Mouse (Mus musculus): ENCODE results near the gene Serpina1e. TPM values are rescaled to one million over a fixed set of nuclear protein-coding genes. Genes with fewer than 3 reads are reported as not detected.

Gene Serpina1e
- polyA plus RNA-seq (2016; fragmentation: Nextera tagmentation; extraction: Ambion mirVana), result not detected in 2 replicates

DNA sequence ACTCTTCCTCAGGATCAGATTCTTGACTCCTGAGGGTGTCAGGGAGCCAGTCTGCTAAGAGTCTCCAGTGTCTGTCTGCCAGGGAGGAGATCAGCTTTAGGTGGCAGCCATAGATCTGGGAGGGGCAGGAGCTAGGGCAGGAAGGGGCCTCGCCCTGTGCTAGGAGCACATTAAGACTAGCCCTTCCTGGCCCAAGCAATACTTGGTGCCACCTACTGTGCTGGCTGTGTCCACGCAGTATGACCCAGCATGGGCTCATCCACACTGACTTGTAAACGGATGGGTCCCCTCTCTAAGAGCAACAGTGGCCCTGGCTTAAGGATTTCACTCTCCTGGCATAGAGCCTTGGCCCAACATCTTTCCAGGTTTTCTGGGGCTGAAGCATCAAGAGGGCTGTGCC is at the start of gene Serpina1e:
Gene Serpina1e (minus strand): TSS at position 178 of the 400 bp plus-strand sequence.
- Histone ChIP-seq H3K36me3 (replicated peaks) (no peaks in the 10 kb centered on the region), H3K4me3 (replicated peaks) (no peak within 1 kb of the TSS), H3K27ac (no peak within 1 kb of the TSS), H3K9me3 (peaks cover 8% of the 10 kb centered on the region), H3K27me3 (no peaks in the 10 kb centered on the region), H3K4me1 (no peaks in the 10 kb centered on the region), H3K9ac (no peak within 1 kb of the TSS), H3K4me2 (no peak within 1 kb of the TSS)
- 80% methylated on average over 3 of the region's 3 CpGs for WGBS
- ATAC-seq (ENCODE audit: low FRiP score), result no peak

DNA sequence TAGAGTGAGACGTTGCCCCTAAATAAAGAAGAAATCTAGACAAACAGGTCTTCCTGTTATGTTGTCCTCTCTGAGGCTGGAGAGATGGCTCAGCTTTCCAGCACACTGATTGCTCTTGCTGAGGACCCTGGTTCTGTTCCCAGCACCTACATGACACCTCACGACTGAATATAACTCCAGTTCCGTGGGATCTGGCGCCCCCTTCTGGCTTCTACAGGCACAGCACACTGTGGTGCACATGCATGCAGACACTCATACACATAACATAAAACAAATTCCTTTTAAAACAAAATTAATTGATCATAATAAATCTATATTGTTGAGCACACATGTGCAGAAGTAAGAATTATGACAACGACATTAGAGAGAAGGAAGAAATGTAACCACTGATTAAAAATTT is 45.9 kb upstream of the Serpina1e start:
- WGBS, result 82% methylated on average over 5 of the region's 5 CpGs
- no peaks in the 10 kb centered on the region for H3K4me1 ChIP-seq
- H3K36me3 ChIP-seq (replicated peaks), result no peaks in the 10 kb centered on the region
- H3K27ac ChIP-seq, result no peak overlapping the region
- no peak overlapping the region for H3K4me2 ChIP-seq
- ATAC-seq (ENCODE audit: low FRiP score), result no peak
- no peak overlapping the region for H3K9ac ChIP-seq
- 0 out of 2 replicates have a peak, but pooled peaks cover 7% of the 10 kb centered on the region for H3K9me3 ChIP-seq
- H3K4me3 ChIP-seq (replicated peaks), result no peak overlapping the region
- H3K27me3 ChIP-seq, result no peaks in the 10 kb centered on the region

DNA sequence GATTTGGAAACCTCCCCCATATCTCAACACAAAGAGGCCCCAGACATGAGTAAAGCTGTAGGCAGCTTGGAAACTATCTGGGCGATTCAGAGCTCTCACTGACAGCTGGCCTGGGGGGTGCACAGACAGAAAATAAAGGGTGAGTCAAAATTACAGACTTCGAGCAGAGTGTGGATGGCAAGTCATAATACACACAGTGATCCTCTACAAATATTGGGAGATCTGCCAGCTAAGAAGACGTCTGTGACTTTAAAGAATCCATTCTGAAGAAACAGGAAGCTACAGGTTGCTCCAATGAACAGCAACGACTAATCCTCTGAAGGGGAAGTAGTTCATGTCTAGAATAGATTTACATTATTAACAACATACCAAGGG is 44.5 kb upstream of the Serpina1e start:
- no peaks in the 10 kb centered on the region for H3K36me3 ChIP-seq (replicated peaks)
- no peak for ATAC-seq (ENCODE audit: low FRiP score)
- H3K27me3 ChIP-seq, result no peaks in the 10 kb centered on the region
- H3K9me3 ChIP-seq, result 0 out of 2 replicates have a peak, but pooled peaks cover 7% of the 10 kb centered on the region
- H3K27ac ChIP-seq, result no peak overlapping the region
- H3K4me1 ChIP-seq, result no peaks in the 10 kb centered on the region
- H3K4me2 ChIP-seq, result no peak overlapping the region
- 72% methylated on average over 4 of the region's 4 CpGs for WGBS
- no peak overlapping the region for H3K4me3 ChIP-seq (replicated peaks)
- H3K9ac ChIP-seq, result no peak overlapping the region

DNA sequence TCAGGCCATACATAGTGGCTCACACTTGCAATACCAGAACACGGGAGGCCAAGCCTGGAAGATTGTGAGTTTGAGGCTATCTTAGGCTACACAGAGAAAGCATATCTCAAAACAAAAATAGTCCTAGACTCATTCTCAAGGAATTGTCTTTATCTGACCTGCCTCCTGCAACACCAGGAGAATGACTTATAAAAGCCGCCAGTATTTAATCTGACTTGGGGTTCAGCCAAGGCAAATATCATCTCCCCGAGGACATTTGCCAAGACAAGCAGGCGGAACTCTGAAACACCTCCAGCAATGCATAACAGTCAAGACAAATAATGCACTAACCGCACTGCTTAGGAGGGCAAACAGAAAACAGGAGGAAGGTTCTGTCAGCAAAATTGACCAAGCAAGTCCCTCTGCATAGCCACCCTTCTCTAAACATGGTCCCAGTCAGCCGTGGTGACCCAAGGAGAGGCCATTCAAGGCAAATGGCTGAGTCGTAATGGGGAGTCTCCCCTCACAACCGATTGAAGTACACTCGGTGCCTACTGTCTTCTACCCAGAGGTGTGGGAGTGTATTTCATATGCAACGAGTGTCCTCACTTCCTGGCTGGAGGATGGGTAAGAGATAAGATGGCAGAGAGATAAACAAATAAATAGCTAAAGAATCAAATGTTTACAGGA is 43.9 kb upstream of the Serpina1e start:
- no peaks in the 10 kb centered on the region for H3K36me3 ChIP-seq (replicated peaks)
- 89% methylated on average over 10 of the region's 10 CpGs for WGBS
- no peaks in the 10 kb centered on the region for H3K27me3 ChIP-seq
- H3K4me2 ChIP-seq, result no peak overlapping the region
- H3K9ac ChIP-seq, result no peak overlapping the region
- no peak overlapping the region for H3K4me3 ChIP-seq (replicated peaks)
- ATAC-seq (ENCODE audit: low FRiP score), result no peak
- H3K9me3 ChIP-seq, result 0 out of 2 replicates have a peak, but pooled peaks cover 7% of the 10 kb centered on the region
- no peak overlapping the region for H3K27ac ChIP-seq
- no peaks in the 10 kb centered on the region for H3K4me1 ChIP-seq

DNA sequence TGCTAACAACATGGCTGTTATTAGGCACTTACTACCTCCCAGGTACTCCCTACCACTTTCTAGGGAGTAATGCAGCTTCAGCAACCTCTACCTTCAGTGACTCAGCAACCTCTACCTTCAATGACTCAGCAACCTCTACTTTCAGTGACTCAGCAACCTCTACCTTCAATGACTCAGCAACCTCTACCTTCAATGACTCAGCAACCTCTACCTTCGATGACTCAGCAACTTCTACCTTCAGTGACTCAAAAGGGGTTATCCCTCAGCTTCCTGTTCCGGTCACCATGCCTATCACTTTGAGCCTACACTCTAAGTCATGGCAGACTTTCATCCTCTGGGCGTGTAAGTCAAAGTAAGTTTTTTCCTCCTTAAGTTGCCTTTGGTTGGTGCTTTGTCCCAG is 41.8 kb upstream of the Serpina1e start:
- Histone ChIP-seq H3K4me3 (replicated peaks) (no peak overlapping the region), H3K36me3 (replicated peaks) (no peaks in the 10 kb centered on the region), H3K9ac (no peak overlapping the region), H3K4me1 (no peaks in the 10 kb centered on the region), H3K27ac (no peak overlapping the region), H3K27me3 (no peaks in the 10 kb centered on the region), H3K4me2 (no peak overlapping the region), H3K9me3 (0 out of 2 replicates have a peak, but pooled peaks cover 7% of the 10 kb centered on the region)
- no peak for ATAC-seq (ENCODE audit: low FRiP score)
- 88% methylated on average over 3 of the region's 3 CpGs for WGBS

DNA sequence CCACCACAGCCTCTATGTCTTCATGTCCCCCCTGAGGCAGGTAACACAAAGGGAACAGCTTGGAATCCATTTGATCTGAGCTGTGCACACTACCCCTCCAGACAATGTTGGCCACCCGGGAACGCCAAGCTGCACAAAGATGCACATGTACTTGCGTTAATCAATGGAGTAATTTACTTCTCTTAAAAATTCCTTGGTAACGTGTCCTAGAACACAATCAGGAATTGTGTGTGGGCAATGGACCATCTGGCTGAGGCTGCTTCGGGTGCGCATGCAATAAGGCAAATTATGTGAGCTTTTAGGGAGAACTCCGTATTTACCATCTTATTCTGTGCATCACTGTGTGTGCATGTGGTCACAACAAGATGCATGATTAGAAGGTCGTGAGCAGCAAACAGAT is 40.8 kb upstream of the Serpina1e start:
- no peak overlapping the region for H3K9ac ChIP-seq
- no peak overlapping the region for H3K27ac ChIP-seq
- whole genome bisulfite sequencing, result 77% methylated on average over 8 of the region's 8 CpGs
- no peak overlapping the region for H3K4me3 ChIP-seq (replicated peaks)
- no peak for ATAC-seq (ENCODE audit: low FRiP score)
- no peak overlapping the region for H3K4me2 ChIP-seq
- H3K9me3 ChIP-seq, result 0 out of 2 replicates have a peak, but pooled peaks cover 5% of the 10 kb centered on the region
- H3K27me3 ChIP-seq, result no peaks in the 10 kb centered on the region
- H3K36me3 ChIP-seq (replicated peaks), result no peaks in the 10 kb centered on the region
- H3K4me1 ChIP-seq, result no peaks in the 10 kb centered on the region

DNA sequence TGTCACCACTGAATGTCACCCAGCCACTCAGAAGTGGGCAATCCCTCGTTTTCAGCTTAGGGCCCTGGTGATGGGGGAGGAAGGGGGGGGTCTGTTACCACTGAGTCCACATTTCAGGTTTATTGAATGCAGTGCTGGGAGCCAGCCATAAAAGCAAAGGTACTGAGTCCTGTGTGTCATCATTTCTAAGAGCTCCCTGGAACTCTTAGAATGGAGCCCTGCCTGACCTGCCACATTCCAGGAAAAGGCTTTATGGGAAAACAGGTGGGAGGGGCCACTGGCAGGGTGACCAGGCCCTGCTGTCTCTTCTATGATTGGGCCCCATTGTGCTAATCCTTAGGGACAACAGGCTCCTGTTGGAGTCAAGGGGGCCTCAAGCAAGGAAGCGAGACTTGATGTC is 37.7 kb upstream of the Serpina1e start:
- Histone ChIP-seq H3K9me3 (no peaks in the 10 kb centered on the region), H3K4me1 (no peaks in the 10 kb centered on the region), H3K4me2 (no peak overlapping the region), H3K36me3 (replicated peaks) (no peaks in the 10 kb centered on the region), H3K9ac (no peak overlapping the region), H3K27me3 (no peaks in the 10 kb centered on the region), H3K27ac (no peak overlapping the region), H3K4me3 (replicated peaks) (no peak overlapping the region)
- ATAC-seq (ENCODE audit: low FRiP score), result no peak
- WGBS, result 68% methylated on average over 2 of the region's 2 CpGs

DNA sequence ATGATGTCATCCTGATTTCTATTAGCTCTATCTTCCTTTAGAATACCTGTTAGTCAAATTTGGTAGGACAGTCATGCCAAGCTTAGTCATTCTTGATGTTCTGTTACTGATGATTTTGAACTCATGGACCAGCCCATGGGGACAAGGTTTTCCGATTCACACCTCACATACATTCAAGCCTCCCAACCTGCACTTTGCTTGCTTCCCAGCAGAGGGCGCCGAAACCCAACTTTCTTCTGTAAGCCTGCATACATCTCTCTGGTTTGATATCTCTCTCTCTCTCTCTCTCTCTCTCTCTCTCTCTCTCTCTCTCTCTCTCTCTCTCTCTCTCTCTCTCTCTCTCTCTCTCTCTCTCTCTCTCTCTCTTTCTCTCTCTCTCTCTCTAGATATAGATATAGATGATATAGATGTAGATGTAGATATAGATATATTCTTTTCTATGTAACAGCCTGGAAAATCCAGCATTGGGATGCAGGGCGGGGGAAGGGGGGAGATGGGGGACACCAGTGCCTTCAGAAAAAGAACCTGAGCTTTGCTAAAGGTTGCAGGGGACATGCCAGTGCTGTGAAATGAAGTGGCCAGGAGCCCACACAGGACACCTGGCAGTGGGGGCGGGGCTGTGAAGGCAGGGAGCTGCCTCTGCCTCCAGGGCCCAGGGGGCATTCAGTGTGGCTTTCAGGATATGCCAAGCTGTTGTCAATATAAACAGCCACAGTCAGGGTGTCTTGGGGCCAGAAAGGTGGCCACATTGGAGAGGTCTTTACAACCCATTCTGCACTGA is 36.7 kb upstream of the Serpina1e start:
- Histone ChIP-seq H3K27ac (no peak overlapping the region), H3K36me3 (replicated peaks) (no peaks in the 10 kb centered on the region), H3K4me2 (no peak overlapping the region), H3K9me3 (no peaks in the 10 kb centered on the region), H3K4me1 (no peaks in the 10 kb centered on the region), H3K4me3 (replicated peaks) (no peak overlapping the region), H3K27me3 (no peaks in the 10 kb centered on the region), H3K9ac (no peak overlapping the region)
- WGBS, result 44% methylated on average over 5 of the region's 5 CpGs
- no peak for ATAC-seq (ENCODE audit: low FRiP score)

DNA sequence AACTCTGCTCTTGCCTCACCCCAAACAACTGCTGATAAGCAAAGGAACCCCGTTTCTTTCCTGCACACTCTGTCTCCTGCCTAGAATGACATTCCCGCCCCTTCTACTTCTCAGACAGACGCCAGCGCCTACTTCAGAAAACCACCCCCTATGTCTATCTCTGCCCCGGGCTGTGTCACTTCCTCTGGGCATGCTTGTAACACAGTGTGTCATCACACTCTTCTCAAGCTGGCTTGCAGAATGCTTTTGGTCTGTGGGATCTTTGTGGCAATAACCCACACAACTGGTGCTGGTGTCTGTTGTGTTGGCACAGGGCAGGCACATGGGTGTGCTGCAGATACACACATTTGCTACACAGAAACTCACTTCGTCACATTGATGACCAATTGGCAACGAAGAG is 34.2 kb upstream of the Serpina1e start:
- WGBS, result 80% methylated on average over 7 of the region's 7 CpGs
- no peak for ATAC-seq (ENCODE audit: low FRiP score)
- H3K4me2 ChIP-seq, result no peak overlapping the region

DNA sequence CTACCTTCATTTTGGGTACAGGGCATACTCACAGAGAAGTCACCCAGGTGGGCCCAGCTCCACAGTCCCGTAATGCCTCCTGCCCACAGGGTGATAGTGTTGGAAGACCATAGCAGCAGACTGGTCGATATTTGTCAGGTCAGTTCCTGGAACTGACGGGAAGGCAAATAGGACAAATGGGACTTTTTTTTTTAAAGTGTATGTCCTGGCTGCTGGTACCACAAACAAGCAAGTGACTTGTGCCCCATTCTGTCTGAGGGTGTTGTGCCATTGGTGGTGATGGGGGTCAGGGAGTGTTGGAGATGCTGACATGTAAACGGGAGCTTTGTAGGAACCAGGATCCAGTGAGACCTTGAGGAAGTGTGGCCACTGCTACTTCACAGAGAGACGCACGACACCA is 31.1 kb upstream of the Serpina1e start, which contains the start of gene Serpina11:
Gene Serpina11 (minus strand): TSS at position 101 of the 400 bp plus-strand sequence.
- WGBS, result 89% methylated on average over 6 of the region's 6 CpGs
- Histone ChIP-seq H3K27me3 (no peaks in the 10 kb centered on the region), H3K9ac (no peak within 1 kb of the TSS), H3K9me3 (no peaks in the 10 kb centered on the region), H3K27ac (no peak within 1 kb of the TSS), H3K4me1 (no peaks in the 10 kb centered on the region), H3K36me3 (replicated peaks) (no peaks in the 10 kb centered on the region), H3K4me2 (no peak within 1 kb of the TSS), H3K4me3 (replicated peaks) (no peak within 1 kb of the TSS)
- no peak for ATAC-seq (ENCODE audit: low FRiP score)

More for the DNA sequence above, 34.2 kb upstream of the Serpina1e start:
- Histone ChIP-seq H3K27me3 (no peaks in the 10 kb centered on the region), H3K9me3 (no peaks in the 10 kb centered on the region), H3K4me3 (replicated peaks) (no peak overlapping the region), H3K27ac (no peak overlapping the region), H3K36me3 (replicated peaks) (no peaks in the 10 kb centered on the region), H3K4me1 (no peaks in the 10 kb centered on the region), H3K9ac (no peak overlapping the region)

DNA sequence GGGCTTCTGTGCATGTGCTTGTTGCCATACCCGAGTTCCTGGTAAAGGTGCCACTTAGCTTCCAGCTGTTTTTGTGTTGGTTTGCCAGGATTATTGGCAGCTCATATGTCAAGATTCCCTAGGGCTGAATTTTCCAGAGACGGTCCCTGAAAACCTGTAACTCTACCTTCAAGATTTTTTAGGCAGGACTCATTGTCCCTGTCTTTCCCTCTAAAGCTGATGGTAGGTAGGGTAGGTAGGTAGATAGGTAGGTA is 30.7 kb upstream of the Serpina1e start:
- H3K4me2 ChIP-seq, result no peak overlapping the region
- H3K4me1 ChIP-seq, result no peaks in the 10 kb centered on the region
- WGBS, result 68% methylated on average over 2 of the region's 2 CpGs
- H3K4me3 ChIP-seq (replicated peaks), result no peak overlapping the region
- H3K9ac ChIP-seq, result no peak overlapping the region
- no peaks in the 10 kb centered on the region for H3K36me3 ChIP-seq (replicated peaks)
- no peaks in the 10 kb centered on the region for H3K9me3 ChIP-seq
- no peak overlapping the region for H3K27ac ChIP-seq
- ATAC-seq (ENCODE audit: low FRiP score), result no peak
- no peaks in the 10 kb centered on the region for H3K27me3 ChIP-seq

DNA sequence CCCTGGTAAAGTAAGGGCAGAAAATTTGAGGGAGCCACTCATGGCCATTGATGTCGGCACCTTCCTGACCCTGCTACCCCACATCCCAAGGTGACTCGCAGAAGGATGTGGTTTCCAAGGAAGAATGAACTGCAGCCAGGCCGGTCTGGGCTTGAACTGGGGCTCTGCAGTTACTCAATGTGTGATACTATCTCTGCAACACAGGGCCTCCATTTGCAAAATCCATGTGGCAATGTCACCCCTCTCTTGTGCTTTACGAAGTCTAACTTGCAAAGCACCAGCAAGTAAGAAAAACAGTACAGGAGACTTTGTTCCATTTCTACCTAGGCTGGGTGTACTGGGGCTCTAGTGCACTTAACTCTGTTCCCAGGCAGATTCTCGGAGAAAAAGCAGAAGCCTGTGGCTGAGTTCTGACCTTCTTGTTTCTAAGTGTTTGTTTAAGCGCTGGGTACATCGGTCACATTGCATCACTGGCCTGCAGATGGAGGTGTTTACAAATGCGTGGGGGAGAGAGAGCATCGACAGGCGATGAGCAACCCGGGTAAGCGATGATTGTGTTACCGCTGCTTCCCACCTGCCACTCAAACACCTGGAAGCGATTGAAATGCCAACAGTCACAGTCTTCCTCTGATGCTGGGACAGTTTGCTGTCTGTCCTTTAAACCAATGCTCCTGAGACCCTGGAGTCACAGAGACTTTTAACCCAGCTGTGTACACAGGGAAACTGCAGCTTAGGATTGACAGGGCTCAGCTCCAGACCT is 30.2 kb upstream of the Serpina1e start:
- no peaks in the 10 kb centered on the region for H3K36me3 ChIP-seq (replicated peaks)
- no peak overlapping the region for H3K9ac ChIP-seq
- no peak overlapping the region for H3K4me2 ChIP-seq
- no peak overlapping the region for H3K27ac ChIP-seq
- H3K27me3 ChIP-seq, result no peaks in the 10 kb centered on the region
- no peak overlapping the region for H3K4me3 ChIP-seq (replicated peaks)
- ATAC-seq (ENCODE audit: low FRiP score), result no peak
- H3K4me1 ChIP-seq, result no peaks in the 10 kb centered on the region
- 73% methylated on average over 14 of the region's 14 CpGs for WGBS
- H3K9me3 ChIP-seq, result no peaks in the 10 kb centered on the region
